Mouse (Mus musculus) embryonic facial prominence, embryonic 15.5 days (tissue): ENCODE measurements around the gene Agt. TPM values are rescaled to one million over a fixed set of nuclear protein-coding genes. Genes with fewer than 3 reads are reported as not detected.

ENCODE experiments used
- ATAC-seq: fragments of 200-750 bp; cut with Nextera tagmentation; 2 replicates; pipeline ENCODE4 v1.8.0; 2017; ENCODE audit warnings: low read depth, moderate TSS enrichment; ENCODE audit not compliant: insufficient number of reproducible peaks, low FRiP score, low TSS enrichment
- H3K27ac ChIP-seq: fragments of 300-500 bp; sonication (generic); replicated peaks from 2 replicates; pipeline ENCODE4 v1.5.1; 2015; ENCODE audit warnings: mild to moderate bottlenecking, inconsistent platforms
- H3K27me3 ChIP-seq: fragments of 300-500 bp; sonication (generic); 2 replicates; pipeline ENCODE4 v1.6.1; 2015; ENCODE audit warnings: inconsistent platforms
- H3K36me3 ChIP-seq: fragments of 300-500 bp; sonication (generic); 2 replicates; pipeline ENCODE4 v1.6.1; 2015; ENCODE audit warnings: mild to moderate bottlenecking, inconsistent platforms
- H3K4me1 ChIP-seq: fragments of 300-500 bp; sonication (generic); 2 replicates; pipeline ENCODE4 v1.6.1; 2015; ENCODE audit warnings: inconsistent platforms
- H3K4me2 ChIP-seq: fragments of 300-500 bp; sonication (generic); replicated peaks from 2 replicates; pipeline ENCODE4 v1.6.1; 2015; ENCODE audit warnings: mild to moderate bottlenecking, inconsistent platforms
- H3K4me3 ChIP-seq: fragments of 300-500 bp; sonication (generic); replicated peaks from 2 replicates; pipeline ENCODE4 v1.5.1; 2015; ENCODE audit warnings: mild to moderate bottlenecking, inconsistent platforms
- H3K9ac ChIP-seq: fragments of 300-500 bp; sonication (generic); 2 replicates; pipeline ENCODE4 v1.6.1; 2015; ENCODE audit warnings: inconsistent platforms
- H3K9me3 ChIP-seq: fragments of 300-500 bp; sonication (generic); replicated peaks from 2 replicates; pipeline ENCODE4 v1.6.1; 2016; ENCODE audit warnings: inconsistent platforms
- WGBS: fragments of 180-500 bp; shearing (Covaris S2); methylation state at CpG from one replicate; pipeline ENCODE4 v1.1.7; 2015; 5-methylcytosine and 5-hydroxymethylcytosine counted together
- polyA plus RNA-seq: library from polyadenylated mRNA; unstranded; fragments of >200 nt; fragmentation: Nextera tagmentation; extraction: Ambion mirVana; gene quantifications from 2 replicates; pipeline ENCODE4 v1.2.1, GENCODE M21; 2015

Gene Agt
- polyA plus RNA-seq, 1 experiment from 2014 or later = 3.0 TPM

DNA sequence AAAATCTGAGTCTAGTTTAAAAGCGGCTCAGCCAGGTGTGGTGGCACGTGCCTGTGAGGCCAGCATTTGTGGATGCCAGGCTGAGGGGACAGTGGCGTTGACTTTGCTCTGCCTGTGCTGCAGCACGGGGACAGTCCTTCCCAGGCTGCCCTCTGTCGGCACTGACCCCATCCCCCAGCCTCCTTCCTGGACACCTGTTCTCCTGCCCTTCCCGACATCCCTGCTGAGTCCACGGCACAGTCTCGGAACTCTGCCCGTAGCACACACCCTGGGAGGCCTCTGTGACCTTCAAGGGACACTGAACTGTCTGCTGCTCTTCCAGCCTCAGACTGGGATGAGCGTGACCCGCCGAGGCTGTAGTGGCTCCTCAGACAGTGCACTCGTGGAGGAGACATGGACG is 39.4 kb downstream of the Agt start:
- peaks cover 87% of the 10 kb centered on the region for H3K36me3 ChIP-seq
- WGBS = 86% methylated on average over 14 of the region's 14 CpGs
- no peak overlapping the region for H3K9ac ChIP-seq

DNA sequence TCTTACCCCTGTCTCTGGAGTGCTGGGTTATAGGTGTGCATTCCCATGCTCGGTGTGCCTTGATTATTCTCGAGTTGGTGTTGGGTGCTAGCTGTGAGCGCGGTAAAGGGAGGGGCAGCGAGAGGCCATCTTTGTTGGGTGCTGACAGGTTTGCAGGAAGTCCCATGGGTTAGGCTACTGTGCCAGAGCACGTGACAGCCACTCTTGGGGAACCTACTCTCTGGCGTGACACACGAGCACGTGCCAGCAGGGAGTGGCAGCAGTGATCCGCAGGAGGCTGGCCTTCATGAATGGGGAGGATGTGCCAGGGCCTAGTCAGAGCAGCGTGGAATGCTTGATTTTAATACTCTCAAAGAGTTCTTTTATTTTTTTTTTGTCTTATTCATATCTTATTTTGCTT is 43.2 kb downstream of the Agt start:
- Histone ChIP-seq H3K4me2 (no peak overlapping the region), H3K36me3 (peaks cover 53% of the 10 kb centered on the region), H3K4me3 (no peak overlapping the region), H3K4me1 (peaks cover 14% of the 10 kb centered on the region), H3K9ac (no peak overlapping the region), H3K27me3 (no peaks in the 10 kb centered on the region), H3K9me3 (no peaks in the 10 kb centered on the region), H3K27ac (no peak overlapping the region)
- no peak for ATAC-seq
- WGBS = 92% methylated on average over 11 of the region's 11 CpGs

More for the DNA sequence above, 39.4 kb downstream of the Agt start:
- no peaks in the 10 kb centered on the region for H3K4me1 ChIP-seq
- H3K27me3 ChIP-seq = no peaks in the 10 kb centered on the region
- H3K4me2 ChIP-seq = no peak overlapping the region
- H3K9me3 ChIP-seq = no peaks in the 10 kb centered on the region
- no peak overlapping the region for H3K4me3 ChIP-seq
- H3K27ac ChIP-seq = no peak overlapping the region
- ATAC-seq = no peak

- Histone ChIP-seq H3K27me3 (peaks cover 2% of the 10 kb centered on the region; the same call in 1 of the 2 replicates), H3K9me3 (no peaks in the 10 kb centered on the region), H3K9ac (no peak overlapping the region), H3K27ac (no peak overlapping the region), H3K4me2 (peak overlapping the region; percentile 72), H3K4me1 (peaks cover 19% of the 10 kb centered on the region), H3K4me3 (peak overlapping the region; percentile 93), H3K36me3 (peaks cover 15% of the 10 kb centered on the region)
- WGBS = 93% methylated on average over 6 of the region's 6 CpGs
- ATAC-seq = no peak
Measured at GRCm38 (mm10) chr8:124521946-124522345, 47.6 kb downstream of the Agt start.

- H3K27ac ChIP-seq = no peak within 1 kb of the TSS
- ATAC-seq = peak; percentile 95
- WGBS = 10% methylated on average over 49 of the region's 50 CpGs
Measured at GRCm38 (mm10) chr8:124520249-124521080, 49.0 kb downstream of the Agt start, which contains the start of gene Cog2. Gene Cog2 (plus strand): TSS chr8:124520767.

DNA sequence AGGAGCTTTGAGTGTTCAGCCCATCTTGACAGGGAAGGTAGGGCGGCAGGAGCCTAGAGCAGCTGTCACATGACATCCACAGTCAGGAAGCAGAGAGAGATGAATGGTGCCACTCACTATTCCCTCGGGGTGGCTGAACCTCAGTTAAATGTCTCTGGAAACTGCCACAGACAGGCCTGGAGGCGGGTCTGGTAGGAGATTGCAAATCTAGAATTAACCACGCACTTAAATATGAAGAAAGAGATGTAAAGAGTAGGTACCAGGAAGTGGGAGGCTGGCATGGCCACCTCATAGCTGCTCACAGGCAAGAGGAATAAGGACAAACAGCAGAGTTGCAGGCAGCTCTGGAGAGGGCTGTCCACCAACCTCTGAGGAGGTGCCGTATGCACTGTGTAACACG is 52.4 kb downstream of the Agt start:
- Histone ChIP-seq H3K9me3 (no peaks in the 10 kb centered on the region), H3K36me3 (no peaks in the 10 kb centered on the region), H3K27me3 (peaks cover 5% of the 10 kb centered on the region; the same call in 1 of the 2 replicates), H3K27ac (no peak overlapping the region), H3K4me2 (no peak overlapping the region), H3K9ac (no peak overlapping the region), H3K4me1 (peaks cover 14% of the 10 kb centered on the region), H3K4me3 (no peak overlapping the region)
- ATAC-seq = no peak
- 69% methylated on average over 6 of the region's 6 CpGs for WGBS

More at GRCm38 (mm10) chr8:124520249-124521080, 49.0 kb downstream of the Agt start, which contains the start of gene Cog2:
- Histone ChIP-seq H3K4me1 (peaks cover 19% of the 10 kb centered on the region), H3K9me3 (no peaks in the 10 kb centered on the region), H3K27me3 (peaks cover 5% of the 10 kb centered on the region; the same call in 1 of the 2 replicates), H3K9ac (peak within 1 kb of the TSS; percentile 86), H3K4me2 (peak within 1 kb of the TSS; percentile 72), H3K36me3 (peaks cover 2% of the 10 kb centered on the region; the same call in 1 of the 2 replicates), H3K4me3 (peak within 1 kb of the TSS; percentile 93)

GRCm38 (mm10) chr8:124516525-124516924 is 53.0 kb downstream of the Agt start:
- no peak for ATAC-seq
- no peak overlapping the region for H3K9ac ChIP-seq
- H3K4me1 ChIP-seq = peaks cover 8% of the 10 kb centered on the region
- no peak overlapping the region for H3K4me3 ChIP-seq
- H3K27ac ChIP-seq = no peak overlapping the region
- H3K4me2 ChIP-seq = no peak overlapping the region
- H3K36me3 ChIP-seq = no peaks in the 10 kb centered on the region
- no peaks in the 10 kb centered on the region for H3K9me3 ChIP-seq
- WGBS = 79% methylated on average over 6 of the region's 6 CpGs
- peaks cover 5% of the 10 kb centered on the region; the same call in 1 of the 2 replicates for H3K27me3 ChIP-seq

DNA sequence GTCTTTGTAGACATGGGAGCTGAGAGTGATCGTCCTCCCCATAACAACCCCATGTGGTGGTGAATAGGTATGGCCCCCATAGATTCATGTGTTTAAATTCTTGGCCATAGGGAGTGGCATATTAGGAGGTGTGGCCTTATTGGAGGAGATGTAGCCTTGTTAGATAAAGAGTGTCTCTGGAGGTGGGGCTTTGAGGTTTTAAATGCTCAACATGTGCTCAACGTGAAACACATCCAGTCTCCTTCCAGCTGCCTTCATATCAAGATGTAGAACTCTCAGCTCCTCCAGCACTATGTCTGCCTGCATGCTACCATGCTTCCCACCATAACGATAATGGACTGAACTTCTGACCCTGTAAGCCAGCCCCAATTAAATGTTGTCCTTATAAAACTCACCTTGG is 53.5 kb downstream of the Agt start:
- H3K27me3 ChIP-seq = peaks cover 5% of the 10 kb centered on the region; the same call in 1 of the 2 replicates
- H3K27ac ChIP-seq = no peak overlapping the region
- WGBS = 76% methylated on average over 3 of the region's 3 CpGs
- no peaks in the 10 kb centered on the region for H3K9me3 ChIP-seq
- no peak overlapping the region for H3K9ac ChIP-seq
- H3K36me3 ChIP-seq = no peaks in the 10 kb centered on the region
- H3K4me3 ChIP-seq = no peak overlapping the region
- no peak overlapping the region for H3K4me2 ChIP-seq
- ATAC-seq = no peak
- 0 out of 2 replicates have a peak, but pooled peaks cover 3% of the 10 kb centered on the region for H3K4me1 ChIP-seq

DNA sequence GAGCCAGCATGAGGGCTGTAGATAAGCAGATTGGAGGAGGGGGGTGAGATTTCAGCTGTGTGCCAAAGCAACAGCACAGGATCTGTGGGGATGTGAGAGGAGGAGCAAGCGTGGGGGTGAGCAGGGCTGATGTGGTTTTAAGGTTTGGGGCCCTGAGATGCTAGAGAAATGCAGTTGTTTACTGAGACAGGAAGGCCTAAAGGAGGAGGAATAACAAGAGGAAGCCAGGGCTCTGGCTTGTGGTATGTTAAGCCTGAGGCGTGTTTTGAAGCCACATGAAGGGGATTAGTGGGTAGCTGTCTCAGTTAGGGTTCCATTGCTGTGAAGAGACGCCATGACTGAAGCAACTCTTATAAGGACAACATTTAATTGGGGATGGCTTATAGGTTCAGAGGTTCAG is 60.4 kb downstream of the Agt start:
- H3K36me3 ChIP-seq = no peaks in the 10 kb centered on the region
- WGBS = 63% methylated on average over 3 of the region's 3 CpGs
- H3K4me2 ChIP-seq = no peak overlapping the region
- no peaks in the 10 kb centered on the region; the same call in none of the 2 replicates for H3K27me3 ChIP-seq
- H3K27ac ChIP-seq = no peak overlapping the region
- H3K4me1 ChIP-seq = no peaks in the 10 kb centered on the region
- no peak overlapping the region for H3K9ac ChIP-seq
- ATAC-seq = no peak
- no peak overlapping the region for H3K4me3 ChIP-seq
- no peaks in the 10 kb centered on the region for H3K9me3 ChIP-seq

DNA sequence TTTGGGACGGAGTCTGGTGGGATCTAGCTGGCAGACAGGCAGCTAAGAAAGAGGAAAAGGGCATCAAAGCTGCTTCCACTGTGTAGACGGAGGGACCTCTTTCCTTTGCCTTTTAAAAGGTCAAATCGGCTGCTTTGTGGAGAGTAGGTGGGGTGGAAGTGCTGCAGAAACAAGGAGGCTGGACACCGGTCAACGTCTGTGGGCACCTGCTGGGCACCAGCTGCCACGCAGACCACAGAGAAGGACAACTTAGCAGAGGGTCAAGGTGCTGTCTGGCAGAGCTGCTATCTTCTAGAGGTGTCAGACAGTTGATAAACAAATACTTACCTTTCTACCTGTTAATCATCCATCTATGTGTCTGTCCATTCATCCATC is 61.2 kb downstream of the Agt start:
- ATAC-seq = no peak
- 64% methylated on average over 6 of the region's 6 CpGs for WGBS

GRCm38 (mm10) chr8:124507572-124508320 is 61.8 kb downstream of the Agt start:
- no peak overlapping the region for H3K4me3 ChIP-seq
- ATAC-seq = no peak
- no peak overlapping the region for H3K27ac ChIP-seq
- no peaks in the 10 kb centered on the region; the same call in none of the 2 replicates for H3K27me3 ChIP-seq
- WGBS = 76% methylated on average over 8 of the region's 8 CpGs
- no peaks in the 10 kb centered on the region for H3K9me3 ChIP-seq
- no peaks in the 10 kb centered on the region for H3K4me1 ChIP-seq
- no peak overlapping the region for H3K4me2 ChIP-seq
- no peak overlapping the region for H3K9ac ChIP-seq
- H3K36me3 ChIP-seq = no peaks in the 10 kb centered on the region

More for the DNA sequence above, 61.2 kb downstream of the Agt start:
- Histone ChIP-seq H3K4me1 (no peaks in the 10 kb centered on the region), H3K27ac (no peak overlapping the region), H3K27me3 (no peaks in the 10 kb centered on the region; the same call in none of the 2 replicates), H3K9me3 (no peaks in the 10 kb centered on the region), H3K4me3 (no peak overlapping the region), H3K9ac (no peak overlapping the region), H3K4me2 (no peak overlapping the region), H3K36me3 (no peaks in the 10 kb centered on the region)
